Mouse (Mus musculus): ENCODE data around the gene Nupl2.

Gene Nupl2

GRCm38 (mm10) chr5:24213861-24214546, 49.2 kb downstream of the Nupl2 start:
- DNase-seq, result peak; percentile 42

GRCm38 (mm10) chr5:24214547-24214878, 49.8 kb downstream of the Nupl2 start:
- no peak for DNase-seq

GRCm38 (mm10) chr5:24214900-24215299, 50.1 kb downstream of the Nupl2 start:
- DNase-seq, result no peak

All from kidney, adult 9 months (tissue).